Comparison of ENCODE assay signal across 21 mouse cellular contexts in the genomic region with DNA sequence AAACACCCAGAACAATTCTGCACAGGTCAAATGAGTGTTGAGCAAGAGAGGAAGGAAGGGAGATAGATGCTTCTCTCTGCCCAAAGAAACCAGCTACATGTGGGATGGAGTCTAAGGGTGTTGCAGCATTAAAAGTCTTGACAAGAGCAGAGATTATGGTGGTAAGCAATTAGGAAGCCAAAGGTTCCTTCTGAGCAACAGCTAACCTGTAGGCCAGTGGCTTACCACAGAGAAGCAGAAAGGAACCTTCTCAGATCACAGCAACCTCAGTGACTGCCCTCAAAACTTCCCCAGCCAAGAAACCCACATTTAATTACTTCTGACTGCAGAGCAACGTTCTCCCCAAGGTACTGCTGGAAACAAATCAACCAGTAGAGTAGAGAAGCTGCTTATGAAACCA. TPM values are rescaled to one million over a fixed set of nuclear protein-coding genes. Genes with fewer than 3 reads are reported as not detected.
A peak's percentile ranks its signal among the peaks of the same experiment; 100 is the strongest.
DNase-seq lines count a peak whose midpoint lies in the region; ATAC-seq and TF ChIP-seq lines count a peak whose summit lies in the region.
"Had no signal": no experiment of that assay in that cellular context is flagged by ENCODE, and none has a peak within 500 bp of the region (broad histone marks: within the 10 kb centered on the region; RNA-seq: fewer than 3 reads in every experiment).

No protein-coding gene starts in this region.

- WGBS in neural tube, embryonic 15.5 days: 78% methylated on average over 1 of the region's 1 CpGs

- no peak for TF ChIP-seq RAD21 in CH12.LX (IDR thresholded peaks at IDR 0.05; ENCODE audit: low read depth, low read length)

- no peak for TF ChIP-seq CTCF in CH12.LX (conservative IDR thresholded peaks at IDR 0.05 in 1 of 2, IDR thresholded peaks at IDR 0.05 in 1 of 2; ENCODE audit: low read depth in 2 of 2, low read length in 2 of 2)

- H3K9ac ChIP-seq in CH12.LX (ENCODE audit: insufficient read depth, low read depth): no peak overlapping the region
- H3K9ac ChIP-seq in neural tube, embryonic 15.5 days (replicated peaks): no peak overlapping the region
- H3K9ac ChIP-seq: embryonic facial prominence, embryonic 12.5 days; forebrain, embryonic 13.5 days; forebrain, embryonic 15.5 days; forebrain, postnatal 0 days had no signal

- peak; percentile 59 for ATAC-seq in granulocyte monocyte progenitor cell, adult 5-6 weeks (replicated peaks; ENCODE audit: poor library complexity, severe bottlenecking)
- peak; percentile 72 for ATAC-seq in megakaryocyte, adult 5-6 weeks (ENCODE audit: poor library complexity, severe bottlenecking)
- ATAC-seq in neural tube, embryonic 15.5 days (ENCODE audit: low FRiP score): no peak
- ATAC-seq: CD4-positive, CD25-positive, alpha-beta regulatory T cell, adult 4 months; forebrain, embryonic 13.5 days; forebrain, embryonic 15.5 days; forebrain, postnatal 0 days had no signal

- H3K4me1 ChIP-seq in CH12.LX (ENCODE audit: control insufficient read depth in 1 of 2, insufficient read depth in 2 of 2): peaks cover 0 to 10% of the 10 kb centered on the region in 2 experiments; a peak in 1 of 4 replicates
- no peaks in the 10 kb centered on the region for H3K4me1 ChIP-seq in neural tube, embryonic 15.5 days
- H3K4me1 ChIP-seq: forebrain, embryonic 13.5 days; forebrain, embryonic 15.5 days had no signal

- dilution Hi-C loops in CH12.LX (cut with MboI; ENCODE audit: extremely low pct_ligation_motif_present, extremely low pct_unique_long_range_greater_than_20kb, low sequenced_read_pairs): no loop called here

- no peak for TF ChIP-seq EP300 in CH12.LX (IDR thresholded peaks at IDR 0.05; ENCODE audit: low read length)

- intact Hi-C loops in gastrocnemius, postnatal 14 days (cut with DNase I; ENCODE audit: low total_unique reads): no loop called here

- no peak overlapping the region for H3K27ac ChIP-seq in CH12.LX (ENCODE audit: insufficient read depth, low read depth)
- no peak overlapping the region for H3K27ac ChIP-seq in neural tube, embryonic 15.5 days (replicated peaks)
- H3K27ac ChIP-seq: embryonic facial prominence, embryonic 10.5 days; embryonic facial prominence, embryonic 12.5 days; forebrain, embryonic 13.5 days; forebrain, embryonic 15.5 days had no signal

- H3K4me3 ChIP-seq in CH12.LX (replicated peaks in 1 of 3; ENCODE audit: low read depth in 2 of 3, low read length in 2 of 3, poor library complexity in 1 of 3): no peak overlapping the region
- H3K4me3 ChIP-seq in neural tube, embryonic 15.5 days (replicated peaks): no peak overlapping the region
- H3K4me3 ChIP-seq: embryonic facial prominence, embryonic 10.5 days; embryonic facial prominence, embryonic 12.5 days; forebrain, embryonic 13.5 days; forebrain, embryonic 15.5 days had no signal

- DNase-seq in 416B (ENCODE audit: low read depth) (peak; percentile 67), CH12.LX (ENCODE audit: extremely low read depth) (peak; percentile 35)
- no peak for DNase-seq in cerebellum, adult 11-12 months
- DNase-seq in cerebellum, adult 8-10 months: no peak
- no peak for DNase-seq in gastrocnemius, postnatal 14 days
- DNase-seq: adrenal gland, adult 8-10 months; adrenal gland, postnatal 36 days; B cell, adult 2 months; cerebellum, adult 18-20 months; cerebellum, adult 9-10 months; cerebellum, postnatal 10 days; cerebellum, postnatal 36 days; forebrain, postnatal 0 days had no signal

- no peaks in the 10 kb centered on the region for H3K79me2 ChIP-seq in CH12.LX (replicated peaks; ENCODE audit: control insufficient read depth, extremely low read depth, insufficient read depth, poor library complexity, severe bottlenecking)

- no peak overlapping the region for H3K4me2 ChIP-seq in CH12.LX (ENCODE audit: insufficient read depth, low read depth, poor library complexity, severe bottlenecking)
- H3K4me2 ChIP-seq in neural tube, embryonic 15.5 days: no peak overlapping the region
- H3K4me2 ChIP-seq: embryonic facial prominence, embryonic 12.5 days; forebrain, embryonic 13.5 days; forebrain, embryonic 15.5 days had no signal

- TF ChIP-seq POLR2A in CH12.LX (IDR thresholded peaks at IDR 0.05; ENCODE audit: low read depth, low read length): no peak

- H3K9me3 ChIP-seq in CH12.LX (replicated peaks; ENCODE audit: low read length): no peaks in the 10 kb centered on the region
- no peaks in the 10 kb centered on the region for H3K9me3 ChIP-seq in neural tube, embryonic 15.5 days (replicated peaks)
- H3K9me3 ChIP-seq: embryonic facial prominence, embryonic 10.5 days; embryonic facial prominence, embryonic 12.5 days; forebrain, embryonic 13.5 days; forebrain, embryonic 15.5 days had no signal

- no peaks in the 10 kb centered on the region for H3K27me3 ChIP-seq in CH12.LX (replicated peaks)
- H3K27me3 ChIP-seq in neural tube, embryonic 15.5 days (replicated peaks): no peaks in the 10 kb centered on the region
- H3K27me3 ChIP-seq: embryonic facial prominence, embryonic 12.5 days; forebrain, embryonic 13.5 days; forebrain, embryonic 15.5 days had no signal

- H3K36me3 ChIP-seq in CH12.LX (replicated peaks in 1 of 2; ENCODE audit: control insufficient read depth in 1 of 2, insufficient read depth in 1 of 2, low read length in 1 of 2): peaks cover 11 to 51% of the 10 kb centered on the region in 2 experiments
- H3K36me3 ChIP-seq in neural tube, embryonic 15.5 days: peaks cover 41% of the 10 kb centered on the region

- in situ Hi-C loops in CH12.LX (cut with MboI; ENCODE audit: low pct_ligation_motif_present, low pct_unique_long_range_greater_than_20kb, low sequenced_read_pairs): loop anchor here (25.0 kb wide), 1 partner anchor 1739 kb away; no protein-coding TSS in a partner anchor

TF ChIP-seq in CH12.LX, 34 proteins besides CTCF, POLR2A, EP300 and RAD21:
- no peak for TF ChIP-seq SIN3A (IDR thresholded peaks at IDR 0.05; ENCODE audit: low read length)
- TF ChIP-seq SMC3 (IDR thresholded peaks at IDR 0.05; ENCODE audit: low read depth, low read length): no peak
- TF ChIP-seq USF1 (IDR thresholded peaks at IDR 0.05; ENCODE audit: low read depth, low read length): no peak
- no peak for TF ChIP-seq HCFC1 (IDR thresholded peaks at IDR 0.05; ENCODE audit: low read depth, low read length)
- no peak for TF ChIP-seq MAFK (IDR thresholded peaks at IDR 0.05; ENCODE audit: insufficient replicate concordance, low read length)
- TF ChIP-seq RCOR1 (conservative IDR thresholded peaks at IDR 0.05; ENCODE audit: low read depth, low read length): no peak
- no peak for TF ChIP-seq MAX (IDR thresholded peaks at IDR 0.05; ENCODE audit: low read length)

RNA-seq across cellular contexts. Expression of gene Ate1, which starts 18.7 kb away (rescaled TPM):
- 11.3 and 12.2 TPM in 2 replicates for total RNA-seq in CH12.LX (2012; rRNA removed)
- total RNA-seq in CH12.LX (2014; rRNA removed): 14.3 and 15.5 TPM in 2 replicates
- polyA plus RNA-seq in CH12.LX (2012; ENCODE audit: insufficient read length, low read depth): 14.8 and 15.4 TPM in 2 replicates
- 13.2 and 41.4 TPM in 2 replicates for total RNA-seq in granulocyte monocyte progenitor cell, adult 5-6 weeks (2014; fragmentation: Nextera tagmentation)
- 46.0 and 64.1 TPM in 2 replicates for total RNA-seq in granulocyte monocyte progenitor cell, adult 5-6 weeks (2017)
- total RNA-seq in megakaryocyte, adult 5-6 weeks (2015): 27.5 and 39.2 TPM in 2 replicates
- total RNA-seq in megakaryocyte, adult 5-6 weeks (2017): 53.6 and 67.2 TPM in 2 replicates
- 10 to 100 TPM; 23.6 to 26.4 TPM for total RNA-seq in gastrocnemius, postnatal 14 days (2021)
- polyA plus RNA-seq in neural tube, embryonic 15.5 days (2015; fragmentation: Nextera tagmentation; extraction: Ambion mirVana): 103 and 111 TPM in 2 replicates

Comparison
In these comparisons a context has a peak if more than half of its experiments do, and no peak if none do; other contexts are left out.
1. DNase-seq: peak in 416B (single experiment) and CH12.LX (single experiment); none in cerebellum, adult 11-12 months (single experiment), cerebellum, adult 8-10 months (single experiment) and gastrocnemius, postnatal 14 days (single experiment).